Mouse (Mus musculus) frontal cortex, postnatal 14 days (tissue): Measurements from ENCODE around the gene Vamp9.

Source experiments
- DNase-seq, 2 experiments: peaks; one replicate each; pipeline ENCODE4 v3.0.0; 2022; ENCODE audit warnings: low spot score in 2 of 2

Gene Vamp9

DNA sequence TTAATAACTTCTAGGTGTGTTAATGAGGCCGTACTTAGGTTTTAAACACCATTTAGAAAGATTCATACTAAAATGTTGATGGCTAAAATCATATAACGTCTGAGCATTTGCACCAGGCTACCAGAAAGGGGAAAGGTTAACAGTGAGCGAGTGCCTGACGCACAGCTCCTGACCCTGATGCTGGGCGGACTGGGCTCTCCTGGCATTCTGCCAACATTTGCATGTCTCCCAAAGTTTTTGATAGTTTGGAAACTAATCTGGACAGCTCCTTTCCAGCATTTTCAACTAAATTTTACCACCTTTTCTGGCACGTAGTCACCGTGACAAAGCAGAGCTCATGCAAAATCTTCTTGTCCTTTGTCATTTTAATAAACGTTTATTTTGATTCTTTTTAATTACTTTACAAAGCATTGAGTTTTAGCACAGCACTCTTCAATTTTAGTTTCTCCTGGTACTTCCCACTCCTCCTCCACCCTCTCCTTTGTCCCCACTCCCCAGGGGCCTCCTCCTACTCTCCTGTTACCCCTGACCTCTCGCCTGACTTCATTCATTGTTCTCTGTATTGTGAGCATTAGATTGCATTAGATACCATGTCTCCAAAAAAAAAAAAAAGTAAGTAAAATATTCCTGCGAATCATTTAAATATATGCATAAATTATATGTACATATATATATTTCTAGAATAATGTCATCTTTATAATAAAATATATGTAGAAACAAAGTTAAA lies 35.9 kb downstream of the Vamp9 start:
- DNase-seq = no peak

DNA sequence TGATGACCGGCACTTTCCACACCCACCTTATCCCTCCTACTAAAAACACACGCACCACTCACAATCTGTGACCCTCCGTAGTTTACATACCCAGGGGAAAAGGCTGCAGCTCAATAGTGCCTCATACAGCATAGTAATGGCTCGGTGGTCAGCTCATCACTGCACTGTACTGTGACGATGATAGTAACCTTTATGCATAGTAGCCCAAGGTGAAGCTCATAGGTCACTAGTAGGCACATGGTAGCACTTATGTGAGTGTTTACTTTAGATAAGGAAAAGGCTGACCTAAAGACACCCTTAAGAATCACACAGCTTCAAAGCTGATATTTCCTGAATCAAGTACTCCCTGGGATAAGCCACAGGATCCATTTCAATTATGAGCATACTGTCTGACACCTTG lies 46.5 kb downstream of the Vamp9 start:
- no peak for DNase-seq

DNA sequence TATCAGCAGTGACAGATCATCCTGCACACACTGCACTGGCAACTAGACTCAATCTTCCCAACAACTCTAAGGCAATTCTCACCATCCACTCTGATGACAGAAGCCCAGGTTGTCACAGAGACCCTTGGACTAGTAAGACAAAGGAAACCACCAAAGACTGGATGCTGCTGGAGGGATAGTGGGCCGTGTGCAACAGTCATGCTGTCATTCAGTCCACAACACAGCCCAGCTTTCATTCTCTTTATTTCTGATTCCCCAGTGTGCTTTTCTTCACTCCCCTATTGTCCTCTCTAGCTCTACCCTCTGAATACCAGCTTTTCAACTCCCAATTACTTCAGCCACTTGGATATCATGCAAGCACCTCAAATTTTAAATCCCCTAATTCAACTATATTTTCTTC lies 47.8 kb downstream of the Vamp9 start:
- DNase-seq = no peak

DNA sequence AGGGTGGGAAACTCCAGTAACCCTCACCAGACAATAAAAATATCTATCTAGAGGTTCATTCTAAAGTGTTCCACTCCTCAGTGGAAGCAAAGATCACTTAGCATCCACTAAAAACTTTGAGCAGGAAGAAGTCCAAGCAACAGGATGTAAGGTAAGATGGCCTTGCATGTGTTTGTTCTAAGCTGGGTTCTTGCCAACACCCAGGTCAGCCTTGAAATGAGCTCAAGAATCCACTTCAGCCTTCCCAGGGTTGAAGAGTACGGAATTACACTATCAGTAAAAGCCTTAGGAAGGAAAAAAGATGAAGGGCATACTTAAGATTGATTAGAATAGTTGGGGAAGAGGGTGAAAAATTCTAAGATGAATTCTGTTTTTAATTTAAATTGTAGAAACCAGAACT lies 52.6 kb downstream of the Vamp9 start:
- no peak for DNase-seq

DNA sequence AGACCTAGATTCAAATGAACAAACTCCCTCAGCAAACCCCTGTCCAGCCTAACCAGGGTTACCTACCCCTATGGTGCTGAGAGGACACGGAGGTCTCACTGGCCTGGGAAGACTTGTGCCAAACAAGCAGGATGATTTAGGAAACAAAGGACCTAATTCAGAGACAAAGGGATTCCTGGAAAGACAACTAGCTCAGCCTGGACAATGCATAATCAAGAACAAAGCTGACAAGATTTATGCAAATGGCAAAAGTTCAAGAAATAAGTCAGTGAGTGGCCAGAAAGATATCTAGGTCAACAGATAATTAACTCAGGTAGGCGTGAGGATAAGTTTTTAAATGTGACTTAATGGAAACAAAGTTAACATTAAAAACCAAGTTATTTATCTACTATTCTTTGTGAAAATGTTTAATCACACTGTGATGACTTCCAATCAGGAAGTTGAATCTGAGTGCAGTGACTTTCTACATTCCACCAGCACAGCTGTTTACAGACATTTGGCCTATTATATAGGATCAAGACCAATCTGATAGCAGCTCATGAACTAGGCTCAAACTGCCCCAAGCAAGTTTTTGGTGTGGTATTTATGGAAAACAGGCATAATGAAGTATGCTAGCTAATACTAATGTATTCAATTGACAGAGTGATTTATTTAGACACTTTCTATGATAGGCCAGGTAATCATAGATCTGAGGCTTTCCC lies 53.3 kb downstream of the Vamp9 start:
- DNase-seq = no peak

DNA sequence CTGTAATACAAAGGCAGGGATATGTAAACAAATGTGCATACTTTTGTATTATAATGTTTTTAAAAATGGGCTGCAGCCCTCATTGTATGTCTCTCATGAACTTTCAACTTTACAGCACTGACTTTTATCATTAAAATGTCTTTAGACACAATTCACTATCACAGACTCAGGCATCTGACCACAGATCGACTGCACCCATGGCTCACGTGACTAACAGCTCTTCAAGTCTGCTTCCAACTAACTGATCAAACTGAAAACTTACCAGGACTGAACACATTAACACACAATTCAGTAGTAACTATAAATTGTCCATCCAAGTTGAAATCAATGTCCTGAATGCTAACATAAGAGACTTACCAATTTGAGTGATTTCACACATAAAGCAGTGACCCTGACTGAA lies 53.9 kb downstream of the Vamp9 start:
- DNase-seq = no peak

DNA sequence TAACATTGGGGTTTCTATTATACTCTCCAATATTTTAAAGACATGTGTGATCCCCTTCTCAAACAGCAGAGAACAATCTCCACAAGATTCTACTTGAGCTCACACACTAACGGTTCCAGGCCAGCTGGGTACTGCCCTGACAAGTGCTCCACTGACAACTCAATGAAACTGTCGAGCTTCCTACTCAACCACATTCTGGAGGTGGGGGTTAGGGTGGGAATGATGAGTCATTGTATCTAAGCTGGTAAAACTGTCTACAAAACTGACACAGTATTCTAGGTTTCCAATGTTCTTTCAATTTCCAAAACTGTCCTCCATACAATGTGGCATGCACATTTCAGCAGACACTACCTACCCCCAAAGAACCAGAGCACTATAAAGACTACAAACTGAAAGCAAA lies 67.9 kb downstream of the Vamp9 start:
- no peak for DNase-seq

DNA sequence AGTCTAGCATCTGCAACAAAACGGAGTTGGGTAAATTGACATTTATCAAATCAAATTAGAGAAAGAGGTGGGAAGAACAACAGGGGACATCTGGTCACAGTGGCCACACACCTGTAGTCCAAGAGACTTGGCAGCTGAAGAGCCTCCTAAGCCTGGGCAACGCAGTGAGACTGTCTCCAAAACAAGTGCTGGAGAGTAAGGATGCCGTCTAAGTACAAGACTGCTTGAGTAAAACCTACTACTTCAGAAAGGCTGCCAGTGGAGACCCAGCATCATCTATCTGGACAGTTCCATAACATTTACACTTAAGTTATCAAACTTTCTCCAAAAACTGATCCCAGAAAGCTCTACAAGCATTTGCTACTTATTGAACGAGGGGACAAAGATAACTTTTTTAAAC lies 69.0 kb downstream of the Vamp9 start:
- DNase-seq = no peak

DNA sequence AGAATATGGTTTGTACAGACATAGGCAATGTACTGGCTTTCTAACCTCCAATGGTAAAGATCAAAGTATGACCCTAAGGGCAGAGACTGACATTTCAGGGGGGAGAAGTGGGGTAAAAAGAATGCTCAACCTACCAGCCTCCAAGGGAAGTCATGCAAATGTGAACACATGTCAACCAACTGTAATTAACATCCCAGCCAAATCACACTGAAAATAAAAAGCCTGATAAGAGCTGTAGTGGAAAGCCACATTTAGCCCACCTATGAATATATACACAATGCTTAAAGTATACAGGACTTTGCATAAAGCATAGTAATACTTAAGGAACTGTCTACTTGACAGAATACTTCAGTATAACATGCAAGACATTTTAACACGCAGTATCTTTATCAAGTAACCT lies 69.7 kb downstream of the Vamp9 start:
- DNase-seq = no peak

DNA sequence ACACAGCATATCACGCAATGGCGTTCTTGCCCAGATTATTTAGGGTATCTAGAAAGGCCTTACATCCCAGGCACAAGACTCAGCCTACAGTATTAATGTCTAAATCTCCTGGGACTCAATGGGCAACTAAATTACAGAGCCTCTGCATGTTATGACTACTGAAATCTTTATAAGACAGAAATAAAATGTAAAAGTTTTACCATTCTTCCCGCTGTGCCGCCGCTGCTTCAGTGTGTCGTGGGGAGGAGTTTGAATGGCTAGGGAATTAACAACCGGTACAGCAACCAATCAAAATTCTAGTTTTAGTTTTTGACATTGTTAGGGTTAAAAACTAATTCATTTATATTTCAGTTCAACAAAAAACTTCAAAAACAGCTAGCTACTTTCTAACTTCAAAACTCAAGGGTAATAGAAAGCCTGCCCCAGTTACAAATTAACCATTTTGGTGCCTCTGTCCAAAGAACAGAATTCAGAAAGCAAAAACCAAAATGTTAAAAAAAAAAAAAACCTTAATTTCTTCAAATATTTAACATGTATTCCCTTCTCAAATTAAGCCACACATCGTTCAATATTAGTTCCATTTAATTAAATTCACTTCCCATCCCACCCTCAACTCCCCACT lies 70.4 kb downstream of the Vamp9 start:
- DNase-seq = no peak

DNA sequence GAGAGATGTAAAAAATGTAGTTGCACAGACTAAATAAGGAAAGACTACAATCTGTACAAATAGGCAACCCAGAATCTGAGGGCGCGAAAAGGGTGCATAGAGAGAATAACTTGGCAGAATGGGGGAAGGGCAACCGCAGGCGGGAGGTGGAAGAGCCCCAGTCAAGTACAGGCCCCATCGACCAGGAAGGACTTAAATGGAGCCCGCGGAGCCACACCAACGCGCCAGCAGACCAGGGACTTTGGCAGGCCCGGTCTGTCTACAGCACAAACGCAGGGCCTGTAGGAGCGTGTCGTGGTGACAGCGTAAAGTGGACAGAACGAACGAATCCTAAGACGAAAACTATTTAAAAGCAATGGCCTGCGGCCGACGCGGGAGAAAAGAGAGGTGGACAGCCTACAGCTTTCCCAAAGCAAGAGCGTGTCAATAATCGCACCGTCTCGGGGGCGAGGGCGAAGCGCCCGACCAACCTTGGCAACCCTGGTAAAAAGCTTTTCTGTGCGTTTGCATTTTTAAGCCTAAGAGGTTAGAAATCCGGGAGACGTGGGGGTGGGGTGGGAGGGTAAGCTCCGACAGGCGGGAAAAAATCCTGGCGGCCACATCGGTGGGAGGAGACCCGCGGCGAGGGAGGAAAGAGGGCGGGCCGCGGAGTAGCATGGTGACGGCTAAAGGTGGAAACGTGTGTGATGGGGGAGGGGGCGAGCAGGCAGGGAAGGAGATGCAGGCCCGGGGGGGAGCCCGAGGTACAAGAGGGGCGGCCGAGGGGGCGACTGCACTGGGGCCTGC lies 71.7 kb downstream of the Vamp9 start:
- DNase-seq = peak; percentile 56 to 59

DNA sequence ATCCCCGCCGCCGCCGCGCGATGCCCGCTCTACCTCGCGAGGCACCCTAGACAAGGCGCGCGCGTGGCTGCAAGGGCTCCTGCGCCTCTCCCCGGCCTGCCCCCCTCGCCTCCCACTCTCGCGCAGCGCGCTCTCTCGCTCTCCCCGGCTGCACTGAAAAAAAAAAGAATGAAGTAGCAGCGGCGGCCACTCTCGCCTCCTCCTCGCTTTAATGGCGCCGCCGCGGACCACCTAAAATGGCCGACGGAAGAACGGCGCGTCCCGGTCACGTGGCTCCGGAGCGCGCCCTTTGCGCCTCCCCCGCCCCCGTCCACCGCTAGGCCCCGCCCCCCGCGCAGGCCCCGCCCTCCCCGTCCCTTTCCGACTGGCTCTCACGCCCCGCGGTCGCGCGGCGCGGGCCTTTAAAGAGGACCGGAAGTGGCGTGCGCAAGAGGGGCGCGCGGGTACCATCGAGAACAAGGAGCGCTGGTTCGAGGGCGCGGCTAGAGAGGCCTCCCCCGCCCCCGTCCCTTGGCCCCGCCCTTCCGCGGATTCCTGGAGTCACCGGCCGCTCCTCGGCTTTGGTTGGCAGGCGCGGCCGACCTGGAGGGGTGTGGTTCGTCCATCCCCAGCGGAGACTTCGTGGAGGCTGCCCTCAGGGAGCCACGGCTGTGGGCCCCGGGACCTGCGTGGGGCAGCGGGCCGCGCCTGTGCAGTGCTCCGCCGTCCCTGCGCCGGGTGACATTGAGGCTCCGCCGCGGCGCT lies 72.8 kb downstream of the Vamp9 start, which contains the start of the genes Hnrnpd and 4930524J08Rik:
Hnrnpd (minus strand) TSS at position 240 of the 744 bp plus-strand sequence.
4930524J08Rik (plus strand) TSS at position 363 of the 744 bp plus-strand sequence.
- peak; percentile 89 to 90 for DNase-seq

DNA sequence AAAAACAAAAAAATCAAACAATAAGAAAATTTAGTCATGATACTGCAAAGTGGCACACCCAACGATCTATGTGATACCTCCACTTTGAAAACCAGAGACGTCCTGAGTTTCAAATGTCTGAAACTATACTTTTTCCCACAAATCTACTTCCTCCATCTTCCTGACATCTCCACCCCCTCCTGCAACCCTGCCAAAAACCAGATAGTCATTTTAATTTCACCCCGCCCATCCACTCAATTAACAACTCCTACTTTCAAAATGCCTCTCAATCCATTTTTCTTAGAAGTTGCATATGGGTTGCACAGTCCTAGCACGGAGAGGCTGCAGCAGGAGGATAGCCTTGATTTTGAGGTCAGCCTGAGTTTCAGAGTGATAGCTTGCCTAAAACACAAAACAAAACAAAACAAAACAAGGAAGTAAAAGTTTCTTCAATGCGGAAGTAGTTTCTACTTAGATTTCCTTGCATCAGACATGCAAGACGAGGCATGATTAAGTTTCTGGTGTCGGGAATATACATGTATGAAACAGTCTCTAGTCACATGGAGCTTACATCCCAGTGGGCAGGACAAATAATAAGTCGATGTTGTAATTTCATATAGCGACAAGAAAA lies 77.5 kb downstream of the Vamp9 start:
- no peak for DNase-seq

DNA sequence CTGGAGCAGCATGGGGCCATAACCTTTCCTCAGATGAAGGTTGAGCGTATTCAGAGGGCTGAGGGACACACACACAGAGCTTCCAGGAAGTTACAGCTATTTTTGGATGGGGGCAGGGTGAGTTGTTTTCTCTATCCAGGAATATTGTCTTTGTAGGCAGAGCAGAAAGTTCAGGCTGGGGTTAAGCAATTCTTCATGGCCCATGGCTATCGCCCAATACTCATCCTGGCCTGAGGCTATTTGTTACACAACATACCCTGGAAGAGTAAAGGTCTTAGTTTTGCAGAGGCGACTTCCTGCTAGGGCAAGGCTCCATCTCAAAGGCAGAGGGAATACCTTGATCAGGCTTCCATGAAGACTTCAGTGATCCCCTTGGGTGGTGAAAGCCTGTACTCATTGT lies 88.1 kb downstream of the Vamp9 start:
- no peak for DNase-seq

DNA sequence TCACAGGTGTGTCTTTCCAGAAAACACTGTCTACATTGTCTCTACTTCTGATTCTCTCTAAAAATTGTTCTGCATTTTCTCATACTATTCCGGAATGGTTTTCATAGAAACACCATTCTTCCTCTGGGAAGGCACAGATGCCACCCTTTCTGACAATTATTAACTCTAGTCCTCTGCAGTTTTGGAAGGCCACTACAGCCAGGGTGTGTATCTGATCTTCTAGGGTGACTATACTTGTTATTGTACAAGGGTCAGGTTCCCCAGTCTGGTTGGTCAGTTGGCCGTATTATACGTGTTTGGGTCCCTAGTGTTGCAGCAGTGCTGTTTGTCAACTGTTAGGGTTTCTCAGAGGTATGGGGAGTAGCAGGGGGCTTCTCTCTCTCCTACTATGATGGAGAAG lies 88.6 kb downstream of the Vamp9 start:
- DNase-seq = no peak

DNA sequence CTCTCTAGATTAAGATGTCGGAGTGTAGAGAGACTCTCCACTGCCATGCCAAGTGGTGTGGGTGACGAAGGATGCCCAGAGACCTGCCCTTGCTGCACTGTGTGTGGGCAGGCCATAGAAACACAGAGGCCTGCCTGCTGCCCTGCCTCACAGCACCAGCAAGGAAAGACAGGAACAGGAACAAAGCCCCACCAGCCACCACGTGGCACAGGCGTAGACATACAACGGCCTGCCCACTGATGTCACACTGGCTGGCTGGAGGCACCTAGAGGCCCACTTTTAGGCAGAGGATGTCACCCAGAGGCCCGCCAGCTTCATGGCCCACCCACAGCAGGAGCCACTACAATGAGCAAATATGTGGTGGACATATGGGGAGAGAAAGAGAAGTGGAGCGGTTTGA lies 94.0 kb downstream of the Vamp9 start:
- no peak for DNase-seq

DNA sequence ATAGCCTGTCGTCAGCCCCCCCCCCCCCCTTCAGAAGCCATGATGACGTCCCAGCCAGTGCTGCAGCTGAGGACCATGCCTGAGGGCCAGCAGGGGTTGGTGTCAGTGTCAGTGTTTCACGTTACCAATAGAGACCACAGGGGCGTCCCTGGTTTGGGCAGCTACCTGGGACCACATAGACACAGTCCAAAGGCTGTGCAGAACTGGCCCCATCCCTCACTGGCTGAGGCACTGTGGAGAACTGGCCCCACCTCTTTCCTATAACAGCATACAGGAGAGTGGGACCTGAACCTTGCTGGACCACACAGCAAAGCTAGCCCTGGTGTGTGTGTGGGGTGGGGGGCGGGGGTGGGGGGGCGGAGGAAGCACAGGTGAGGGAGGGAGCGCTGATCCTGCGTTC lies 94.4 kb downstream of the Vamp9 start:
- DNase-seq = no peak
